Mouse (Mus musculus) ES-E14 (cell line): ENCODE data around the gene Wnk2. TPM values are rescaled to one million over a fixed set of nuclear protein-coding genes. Genes with fewer than 3 reads are reported as not detected.

Experiments
- DNase-seq: peaks from one replicate; pipeline ENCODE4 v3.0.0-alpha.2; 2013; ENCODE audit warnings: low read depth, low spot score
- H3K27ac ChIP-seq: 2 replicates; pipeline ENCODE4 v1.5.1; 2012; ENCODE audit warnings: low read depth, mild to moderate bottlenecking, low read length, moderate library complexity, mixed read lengths; ENCODE audit not compliant: poor library complexity, insufficient read depth, severe bottlenecking
- H3K36me3 ChIP-seq: 2 replicates; pipeline ENCODE4 v1.6.1; 2012; ENCODE audit warnings: mild to moderate bottlenecking, low read length, moderate library complexity, mixed read lengths; ENCODE audit not compliant: control insufficient read depth, poor library complexity, insufficient read depth, severe bottlenecking
- H3K4me1 ChIP-seq, 2 experiments: fragments of 150-350 bp in 1 of 2; sonication (generic) in 1 of 2; 2 replicates each; pipeline ENCODE4 v1.6.1; 2012; ENCODE audit warnings: low read length in 2 of 2, mild to moderate bottlenecking in 1 of 2, mixed read lengths in 1 of 2; ENCODE audit not compliant: control insufficient read depth in 2 of 2, insufficient read depth in 2 of 2, poor library complexity in 1 of 2
- H3K4me3 ChIP-seq, 2 experiments: fragments of 150-350 bp in 1 of 2; sonication (generic) in 1 of 2; 2 replicates each; pipeline ENCODE4 v1.5.1; 2012; ENCODE audit warnings: low read length in 2 of 2, low read depth in 1 of 2, mild to moderate bottlenecking in 1 of 2, mixed read lengths in 1 of 2; ENCODE audit not compliant: insufficient read depth in 1 of 2, poor library complexity in 1 of 2, severe bottlenecking in 1 of 2
- H3K9ac ChIP-seq: 2 replicates; pipeline ENCODE4 v1.6.1; 2012; ENCODE audit warnings: low read depth, mild to moderate bottlenecking, low read length, mixed read lengths; ENCODE audit not compliant: poor library complexity, insufficient read depth, severe bottlenecking
- H3K9me3 ChIP-seq: fragments of 150-350 bp; sonication (generic); 2 replicates; pipeline ENCODE4 v1.6.1; 2012; ENCODE audit warnings: low read depth, mild to moderate bottlenecking, low read length; ENCODE audit not compliant: control insufficient read depth, insufficient read depth
- CHD2 ChIP-seq: IDR thresholded peaks from 2 replicates; pipeline ENCODE4 v1.6.1; 2014; ENCODE audit warnings: mild to moderate bottlenecking, low read depth, low read length, inconsistent platforms
- HCFC1 ChIP-seq: IDR thresholded peaks from 2 replicates; pipeline ENCODE4 v1.6.1; 2012; ENCODE audit warnings: low read length, inconsistent platforms, borderline replicate concordance; ENCODE audit not compliant: insufficient read depth
- MAFK ChIP-seq: IDR thresholded peaks from 2 replicates; pipeline ENCODE4 v1.6.1; 2014; ENCODE audit warnings: mild to moderate bottlenecking, low read depth, low read length, inconsistent platforms; ENCODE audit not compliant: insufficient read depth
- ZC3H11A ChIP-seq: IDR thresholded peaks from 2 replicates; pipeline ENCODE4 v1.6.1; 2012; ENCODE audit warnings: low read depth, mild to moderate bottlenecking, inconsistent platforms, low read length, borderline replicate concordance
- ZNF384 ChIP-seq: IDR thresholded peaks from 2 replicates; pipeline ENCODE4 v1.6.1; 2012; ENCODE audit warnings: low read depth, low read length, inconsistent platforms
- in situ Hi-C, 2 experiments: fragments of 600-800 bp; cut with MboI; formaldehyde crosslinking; loops; one replicate each; pipeline ENCODE4 v1.15.1; 2025; ENCODE audit warnings: low sequenced_read_pairs in 2 of 2, inconsistent platforms in 1 of 2; ENCODE audit not compliant: unreplicated experiment in 2 of 2
- total RNA-seq: library from RNA; depleted of rRNA; stranded (reverse); fragments of 300-350 nt; gene quantifications from 2 replicates; pipeline ENCODE4 v1.2.3, GENCODE M21; 2012

Wnk2 gene
- total RNA-seq, 1 experiment, result 1.6 TPM

GRCm38 (mm10) chr13:49193650-49194049 lies 45.8 kb upstream of the Wnk2 start:
- peaks cover 0 to 2% of the 10 kb centered on the region in 2 experiments; a peak in 1 of 4 replicates for H3K4me1 ChIP-seq
- no peak for TF ChIP-seq MAFK
- TF ChIP-seq HCFC1, result no peak
- no peak for TF ChIP-seq CHD2
- no peak for TF ChIP-seq ZNF384
- TF ChIP-seq ZC3H11A, result no peak
- no peak for DNase-seq
- no peak overlapping the region for H3K9ac ChIP-seq
- no peaks in the 10 kb centered on the region for H3K9me3 ChIP-seq
- in situ Hi-C loops, result no loop called here
- H3K27ac ChIP-seq, result no peak overlapping the region
- H3K36me3 ChIP-seq, result peaks cover 4% of the 10 kb centered on the region; the same call in 1 of the 2 replicates
- H3K4me3 ChIP-seq, result no peak overlapping the region

DNA sequence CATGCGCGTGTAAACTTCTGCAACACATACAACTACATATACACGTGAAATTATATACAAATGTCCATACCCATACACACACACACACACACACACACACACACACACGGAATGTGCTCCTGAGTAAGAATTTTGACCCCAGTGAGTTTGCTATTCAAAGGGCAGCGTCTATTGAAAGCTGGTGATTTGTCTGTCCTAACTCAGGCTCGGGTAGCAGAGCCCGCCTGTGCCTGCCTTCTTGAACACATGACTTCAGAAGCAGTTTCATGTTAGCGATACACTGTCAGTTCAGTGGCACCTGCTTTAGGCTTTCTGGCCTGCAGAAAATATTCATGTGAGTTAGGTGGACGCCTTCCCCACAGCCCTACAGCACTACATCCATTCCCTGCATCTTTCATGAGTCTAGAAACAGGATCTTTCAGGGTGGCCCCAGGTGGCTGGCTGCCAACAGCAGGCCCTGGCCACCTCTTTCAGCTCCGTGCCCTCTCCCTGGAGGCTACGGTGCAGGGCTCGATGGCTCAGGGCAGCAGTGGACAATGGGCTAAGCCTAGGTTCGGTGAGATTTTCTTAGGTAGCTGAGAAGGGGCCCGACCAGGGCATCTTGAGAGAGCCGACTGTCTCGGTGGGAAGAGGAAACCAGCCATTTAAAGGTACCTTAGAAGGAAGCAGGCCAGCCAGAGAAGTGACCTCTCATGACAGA lies 44.5 kb upstream of the Wnk2 start:
- Histone ChIP-seq H3K9me3 (no peaks in the 10 kb centered on the region), H3K9ac (no peak overlapping the region), H3K4me3 (no peak overlapping the region), H3K4me1 (peaks cover 0 to 2% of the 10 kb centered on the region in 2 experiments; a peak in 1 of 4 replicates), H3K36me3 (peaks cover 4% of the 10 kb centered on the region; the same call in 1 of the 2 replicates), H3K27ac (no peak overlapping the region)
- in situ Hi-C loops, result no loop called here
- no peak for DNase-seq
- TF ChIP-seq HCFC1, result no peak
- no peak for TF ChIP-seq CHD2
- no peak for TF ChIP-seq ZC3H11A
- TF ChIP-seq MAFK, result no peak
- TF ChIP-seq ZNF384, result no peak

GRCm38 (mm10) chr13:49191673-49192035 lies 43.8 kb upstream of the Wnk2 start:
- in situ Hi-C loops, result no loop called here
- Histone ChIP-seq H3K9me3 (no peaks in the 10 kb centered on the region), H3K36me3 (peaks cover 4% of the 10 kb centered on the region; the same call in 1 of the 2 replicates), H3K27ac (no peak overlapping the region), H3K4me1 (peaks cover 2 to 3% of the 10 kb centered on the region in 2 experiments; a peak in 2 of 4 replicates), H3K4me3 (no peak overlapping the region), H3K9ac (no peak overlapping the region)
- DNase-seq, result no peak
- TF ChIP-seq ZNF384 (no peak), HCFC1 (no peak), MAFK (no peak), CHD2 (no peak), ZC3H11A (no peak)

DNA sequence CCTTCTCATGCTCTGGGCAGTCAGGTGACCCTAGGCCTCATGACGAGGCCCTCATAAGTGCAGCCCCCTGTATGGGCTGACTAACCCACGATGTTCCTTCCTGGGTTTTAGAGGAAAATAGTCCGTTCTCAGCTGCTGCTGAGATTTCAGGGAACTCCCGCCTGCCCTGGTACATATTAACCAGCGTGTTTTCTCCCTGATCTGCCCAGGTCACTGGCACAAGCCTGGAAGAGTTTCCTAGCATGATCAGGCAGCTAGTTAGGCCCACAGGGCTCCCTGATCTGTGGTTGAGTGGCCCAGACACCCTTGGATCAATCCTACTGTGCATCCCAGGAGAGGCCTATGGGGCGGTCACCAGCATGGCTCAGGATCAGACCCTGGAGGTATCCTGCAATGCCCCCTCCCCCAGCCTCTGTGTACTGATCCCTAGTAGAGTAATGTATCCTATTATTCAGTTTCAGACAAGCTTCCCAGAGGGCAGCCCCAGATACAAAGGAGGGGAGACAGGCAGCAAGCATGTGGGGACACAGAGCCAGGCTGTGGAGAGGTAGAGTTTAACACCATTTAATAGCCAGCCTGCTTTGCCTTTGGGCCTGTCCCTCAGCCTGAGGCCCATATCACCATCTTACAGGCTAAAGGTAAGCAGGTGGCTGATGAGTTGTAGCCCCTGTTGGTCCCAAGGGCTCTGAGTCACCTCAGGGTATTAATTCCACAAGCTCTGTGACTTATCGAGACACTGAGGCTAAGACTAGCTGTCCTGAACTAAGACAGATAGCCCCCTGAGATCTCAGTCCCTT lies 43.3 kb upstream of the Wnk2 start:
- Histone ChIP-seq H3K4me3 (no peak overlapping the region), H3K9ac (no peak overlapping the region), H3K9me3 (no peaks in the 10 kb centered on the region), H3K4me1 (peaks cover 2 to 6% of the 10 kb centered on the region in 2 experiments; a peak in 2 of 4 replicates), H3K27ac (no peak overlapping the region), H3K36me3 (peaks cover 4% of the 10 kb centered on the region; the same call in 1 of the 2 replicates)
- in situ Hi-C loops, result no loop called here
- DNase-seq, result no peak
- TF ChIP-seq CHD2 (no peak), MAFK (no peak), ZNF384 (no peak), ZC3H11A (no peak), HCFC1 (no peak)
